Mouse (Mus musculus) forebrain, embryonic 15.5 days (tissue): ENCODE results near the gene Psma4. TPM values are rescaled to one million over a fixed set of nuclear protein-coding genes. Genes with fewer than 3 reads are reported as not detected.

ENCODE experiments used
- ATAC-seq: fragments of 200-750 bp; cut with Nextera tagmentation; replicated peaks from 2 replicates; pipeline ENCODE4 v1.8.0; 2017; ENCODE audit warnings: mild to moderate bottlenecking, moderate TSS enrichment, moderate library complexity
- H3K27ac ChIP-seq: fragments of 300-500 bp; sonication (generic); replicated peaks from 2 replicates; pipeline ENCODE4 v1.5.1; 2015; ENCODE audit warnings: mild to moderate bottlenecking, inconsistent platforms
- H3K27me3 ChIP-seq: fragments of 300-500 bp; sonication (generic); 2 replicates; pipeline ENCODE4 v1.6.1; 2015; ENCODE audit warnings: inconsistent platforms
- H3K36me3 ChIP-seq: fragments of 300-500 bp; sonication (generic); 2 replicates; pipeline ENCODE4 v1.6.1; 2015; ENCODE audit warnings: mild to moderate bottlenecking, inconsistent platforms
- H3K4me1 ChIP-seq: fragments of 300-500 bp; sonication (generic); 2 replicates; pipeline ENCODE4 v1.6.1; 2015; ENCODE audit warnings: inconsistent platforms
- H3K4me2 ChIP-seq: fragments of 300-500 bp; sonication (generic); replicated peaks from 2 replicates; pipeline ENCODE4 v1.6.1; 2015; ENCODE audit warnings: mild to moderate bottlenecking, inconsistent platforms
- H3K4me3 ChIP-seq: fragments of 300-500 bp; sonication (generic); 2 replicates; pipeline ENCODE4 v1.5.1; 2015; ENCODE audit warnings: mild to moderate bottlenecking, inconsistent platforms
- H3K9ac ChIP-seq: fragments of 300-500 bp; sonication (generic); replicated peaks from 2 replicates; pipeline ENCODE4 v1.6.1; 2015; ENCODE audit warnings: mild to moderate bottlenecking, inconsistent platforms
- H3K9me3 ChIP-seq: fragments of 300-500 bp; sonication (generic); 2 replicates; pipeline ENCODE4 v1.6.1; 2016; ENCODE audit warnings: inconsistent platforms
- WGBS: fragments of 180-500 bp; shearing (Covaris S2); methylation state at CpG from one replicate; pipeline ENCODE4 v1.1.7; 2015; ENCODE audit warnings: mixed read lengths; 5-methylcytosine and 5-hydroxymethylcytosine counted together
- polyA plus RNA-seq: library from polyadenylated mRNA; unstranded; fragments of >200 nt; fragmentation: Nextera tagmentation; extraction: Ambion mirVana; gene quantifications from 2 replicates; pipeline ENCODE4 v1.2.1, GENCODE M21; 2015

Psma4 gene
- polyA plus RNA-seq, result 278 and 286 TPM in 2 replicates

- peak within 1 kb of the TSS; percentile 69 for H3K4me3 ChIP-seq
- no peaks in the 10 kb centered on the region for H3K27me3 ChIP-seq
- no peaks in the 10 kb centered on the region for H3K9me3 ChIP-seq
- peak within 1 kb of the TSS; percentile 83 for H3K9ac ChIP-seq
- ATAC-seq, result peak; percentile 100
- H3K4me2 ChIP-seq, result peak within 1 kb of the TSS; percentile 60
- H3K27ac ChIP-seq, result peak within 1 kb of the TSS; percentile 93
- under 1% methylated on average over 65 of the region's 65 CpGs for WGBS
- H3K36me3 ChIP-seq, result peaks cover 32% of the 10 kb centered on the region
- peaks cover 20% of the 10 kb centered on the region for H3K4me1 ChIP-seq
Observed at GRCm38 (mm10) chr9:54950575-54951321, at the start of gene Psma4, which contains the start of gene AY074887. Psma4 (plus strand) TSS chr9:54950790. AY074887 (minus strand) TSS chr9:54950998.

DNA sequence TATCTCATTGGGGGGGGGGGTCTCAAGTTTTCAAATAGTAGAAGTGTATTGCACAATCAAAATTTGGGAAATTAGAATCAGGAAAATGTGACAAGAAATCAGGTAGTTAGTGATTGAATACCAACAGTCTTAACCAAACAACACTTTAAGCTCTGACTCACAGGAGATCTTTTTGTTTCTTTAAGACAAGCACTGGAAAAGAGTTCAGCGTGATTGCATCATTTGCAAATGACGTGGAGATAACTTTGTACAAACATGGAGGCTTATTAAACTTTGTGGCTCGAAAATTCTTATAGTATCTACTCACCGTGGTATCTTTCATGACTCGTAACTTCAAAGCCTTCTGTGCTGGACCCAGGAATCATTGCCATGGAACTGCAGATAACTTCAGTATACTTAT is 41.1 kb upstream of the Psma4 start:
- no peaks in the 10 kb centered on the region for H3K4me1 ChIP-seq
- H3K9ac ChIP-seq, result no peak overlapping the region
- H3K4me3 ChIP-seq, result no peak overlapping the region
- H3K27ac ChIP-seq, result no peak overlapping the region
- ATAC-seq, result no peak
- H3K4me2 ChIP-seq, result no peak overlapping the region
- H3K36me3 ChIP-seq, result peaks cover 65% of the 10 kb centered on the region
- no peaks in the 10 kb centered on the region for H3K9me3 ChIP-seq
- no peaks in the 10 kb centered on the region for H3K27me3 ChIP-seq
- 94% methylated on average over 5 of the region's 5 CpGs for WGBS

DNA sequence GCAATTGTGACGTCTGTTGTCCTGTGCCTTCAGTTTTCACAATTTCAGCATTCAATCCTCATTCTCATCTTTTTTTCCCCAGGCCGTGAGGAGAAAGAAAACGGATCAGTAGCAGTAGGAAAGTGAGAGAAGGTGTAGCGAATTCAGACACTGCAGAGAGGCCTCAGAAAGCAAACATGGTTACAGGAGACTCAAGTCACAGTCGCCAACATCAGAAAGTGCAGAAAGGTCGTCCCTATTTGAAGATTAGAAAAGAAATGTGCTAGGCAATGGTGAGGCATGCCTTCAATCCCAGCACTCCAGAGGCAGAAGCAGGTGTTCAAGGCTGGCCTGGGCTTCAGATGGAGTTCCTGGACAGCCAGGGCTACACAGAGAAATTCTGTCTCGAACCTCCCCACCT is 35.0 kb upstream of the Psma4 start:
- H3K36me3 ChIP-seq, result peaks cover 14% of the 10 kb centered on the region; the same call in 1 of the 2 replicates
- peaks cover 8% of the 10 kb centered on the region for H3K4me1 ChIP-seq
- no peak overlapping the region for H3K4me2 ChIP-seq
- H3K27me3 ChIP-seq, result no peaks in the 10 kb centered on the region
- 72% methylated on average over 7 of the region's 7 CpGs for WGBS
- H3K9me3 ChIP-seq, result no peaks in the 10 kb centered on the region
- H3K9ac ChIP-seq, result no peak overlapping the region
- H3K27ac ChIP-seq, result no peak overlapping the region
- no peak for ATAC-seq
- no peak overlapping the region for H3K4me3 ChIP-seq

GRCm38 (mm10) chr9:54916401-54916800 is 34.2 kb upstream of the Psma4 start:
- peaks cover 13% of the 10 kb centered on the region; the same call in 1 of the 2 replicates for H3K36me3 ChIP-seq

GRCm38 (mm10) chr9:54917010-54917677 is 33.4 kb upstream of the Psma4 start, which contains the start of gene Hykk:
Hykk (plus strand) TSS chr9:54917283.
- no peaks in the 10 kb centered on the region for H3K27me3 ChIP-seq
- H3K9ac ChIP-seq, result peak within 1 kb of the TSS; percentile 61
- H3K4me2 ChIP-seq, result peak within 1 kb of the TSS; percentile 90
- H3K4me3 ChIP-seq, result peak within 1 kb of the TSS; percentile 62
- 1% methylated on average over 34 of the region's 34 CpGs for WGBS
- H3K36me3 ChIP-seq, result peaks cover 7% of the 10 kb centered on the region; the same call in 1 of the 2 replicates
- ATAC-seq, result peak; percentile 99
- H3K27ac ChIP-seq, result 0 out of 2 replicates have a peak within 1 kb of the TSS, but pooled peaks have one; percentile 6
- peaks cover 8% of the 10 kb centered on the region for H3K4me1 ChIP-seq
- no peaks in the 10 kb centered on the region for H3K9me3 ChIP-seq

More at GRCm38 (mm10) chr9:54916401-54916800, 34.2 kb upstream of the Psma4 start:
- H3K27me3 ChIP-seq, result no peaks in the 10 kb centered on the region
- H3K9me3 ChIP-seq, result no peaks in the 10 kb centered on the region
- H3K9ac ChIP-seq, result no peak overlapping the region
- peak overlapping the region; percentile 90 for H3K4me2 ChIP-seq
- H3K4me1 ChIP-seq, result peaks cover 8% of the 10 kb centered on the region
- ATAC-seq, result peak; percentile 20; the same call in 1 of the 2 replicates
- peak overlapping the region; percentile 62 for H3K4me3 ChIP-seq
- no peak overlapping the region for H3K27ac ChIP-seq
- WGBS, result 72% methylated on average over 8 of the region's 8 CpGs

- Histone ChIP-seq H3K4me2 (no peak overlapping the region), H3K27ac (no peak overlapping the region), H3K9me3 (no peaks in the 10 kb centered on the region), H3K27me3 (no peaks in the 10 kb centered on the region), H3K9ac (no peak overlapping the region), H3K4me3 (no peak overlapping the region), H3K4me1 (peaks cover 8% of the 10 kb centered on the region), H3K36me3 (0 out of 2 replicates have a peak, but pooled peaks cover 6% of the 10 kb centered on the region)
- no peak for ATAC-seq
- WGBS, result 74% methylated on average over 2 of the region's 2 CpGs
Observed at GRCm38 (mm10) chr9:54918191-54918590, 32.4 kb upstream of the Psma4 start.

- Histone ChIP-seq H3K4me2 (no peak overlapping the region), H3K27me3 (no peaks in the 10 kb centered on the region), H3K4me3 (no peak overlapping the region), H3K9me3 (no peaks in the 10 kb centered on the region), H3K36me3 (0 out of 2 replicates have a peak, but pooled peaks cover 4% of the 10 kb centered on the region), H3K4me1 (peaks cover 8% of the 10 kb centered on the region), H3K27ac (no peak overlapping the region), H3K9ac (no peak overlapping the region)
- ATAC-seq, result no peak
- 95% methylated on average over 5 of the region's 5 CpGs for WGBS
Observed at GRCm38 (mm10) chr9:54918781-54919180, 31.8 kb upstream of the Psma4 start.

DNA sequence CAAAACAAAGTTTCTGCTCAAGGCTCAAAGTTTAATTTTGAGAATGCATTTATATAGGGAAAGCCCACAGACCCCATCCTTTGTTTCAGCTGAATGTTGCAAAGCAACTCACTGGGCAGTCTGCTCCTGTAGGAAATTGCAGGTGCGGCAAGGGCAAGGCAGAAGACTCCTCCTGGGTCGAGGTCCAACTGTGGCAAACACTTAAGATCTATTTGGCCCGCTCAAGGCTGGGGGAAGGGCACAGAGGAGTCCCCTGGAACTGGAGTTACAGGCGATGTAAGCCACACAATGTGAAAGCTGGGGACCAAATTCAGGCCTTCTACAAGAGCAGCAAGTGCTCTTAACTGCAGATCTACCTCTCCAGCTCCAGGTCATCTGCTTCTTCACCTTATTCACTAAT is 30.6 kb upstream of the Psma4 start:
- Histone ChIP-seq H3K9ac (no peak overlapping the region), H3K4me1 (peaks cover 8% of the 10 kb centered on the region), H3K9me3 (no peaks in the 10 kb centered on the region), H3K36me3 (0 out of 2 replicates have a peak, but pooled peaks cover 4% of the 10 kb centered on the region), H3K27me3 (no peaks in the 10 kb centered on the region), H3K4me3 (no peak overlapping the region), H3K4me2 (no peak overlapping the region), H3K27ac (no peak overlapping the region)
- 59% methylated on average over 4 of the region's 4 CpGs for WGBS
- no peak for ATAC-seq

DNA sequence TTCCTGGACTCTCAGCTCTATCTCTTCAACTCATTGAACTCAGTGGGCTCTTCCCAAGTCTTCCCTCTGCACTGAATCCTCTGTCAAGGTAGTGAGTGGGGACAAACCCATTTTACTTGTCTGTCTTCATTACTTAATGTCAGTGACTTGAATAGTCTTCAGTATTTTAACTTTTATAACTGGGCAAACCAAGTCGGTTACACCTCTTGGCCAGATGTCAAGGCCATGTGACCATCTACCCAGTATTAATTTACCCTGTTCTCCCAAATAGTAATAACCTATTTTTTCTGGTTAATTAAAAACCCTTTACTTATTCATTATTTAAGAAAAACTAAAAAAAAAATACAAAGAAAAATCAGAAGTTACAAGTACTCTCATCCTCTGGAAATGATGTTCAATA is 19.8 kb upstream of the Psma4 start:
- H3K4me3 ChIP-seq, result no peak overlapping the region
- no peak overlapping the region for H3K4me2 ChIP-seq
- no peak overlapping the region for H3K27ac ChIP-seq
- no peaks in the 10 kb centered on the region for H3K4me1 ChIP-seq
- ATAC-seq, result no peak
- H3K36me3 ChIP-seq, result no peaks in the 10 kb centered on the region
- no peaks in the 10 kb centered on the region for H3K9me3 ChIP-seq
- 89% methylated on average over 1 of the region's 1 CpGs for WGBS
- no peak overlapping the region for H3K9ac ChIP-seq
- H3K27me3 ChIP-seq, result no peaks in the 10 kb centered on the region

- Histone ChIP-seq H3K27me3 (no peaks in the 10 kb centered on the region), H3K4me3 (no peak overlapping the region), H3K27ac (no peak overlapping the region), H3K9ac (no peak overlapping the region), H3K9me3 (no peaks in the 10 kb centered on the region), H3K4me1 (no peaks in the 10 kb centered on the region), H3K4me2 (no peak overlapping the region), H3K36me3 (no peaks in the 10 kb centered on the region)
- 10% methylated on average over 1 of the region's 1 CpGs for WGBS
- no peak for ATAC-seq
Observed at GRCm38 (mm10) chr9:54931765-54932164, 18.8 kb upstream of the Psma4 start.

- Histone ChIP-seq H3K4me1 (no peaks in the 10 kb centered on the region), H3K9me3 (no peaks in the 10 kb centered on the region), H3K27me3 (no peaks in the 10 kb centered on the region), H3K36me3 (no peaks in the 10 kb centered on the region), H3K4me3 (no peak overlapping the region), H3K9ac (no peak overlapping the region), H3K27ac (no peak overlapping the region), H3K4me2 (no peak overlapping the region)
- ATAC-seq, result no peak
- WGBS, result 74% methylated on average over 2 of the region's 2 CpGs
Observed at GRCm38 (mm10) chr9:54932379-54932778, 18.2 kb upstream of the Psma4 start.

DNA sequence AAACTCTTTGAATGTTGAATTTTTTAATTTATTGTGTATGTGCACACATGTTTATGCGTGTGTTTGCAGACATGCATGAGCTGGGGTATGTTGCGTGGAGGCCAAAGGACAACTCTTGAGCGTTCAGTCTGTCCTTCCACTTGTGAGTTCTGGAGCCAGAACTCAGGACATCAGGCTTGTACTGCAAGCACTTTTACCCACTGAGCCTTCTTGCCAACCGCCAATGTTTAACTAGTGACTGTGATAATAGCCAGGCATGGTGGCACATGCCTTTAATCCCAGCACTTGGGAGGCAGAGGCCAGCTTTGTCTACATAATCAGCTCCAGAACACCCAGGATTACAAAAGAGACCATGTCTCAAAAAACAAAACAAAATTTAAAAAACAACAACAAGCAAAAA is 8.5 kb upstream of the Psma4 start:
- 93% methylated on average over 4 of the region's 4 CpGs for WGBS
- H3K4me1 ChIP-seq, result no peaks in the 10 kb centered on the region
- H3K9me3 ChIP-seq, result no peaks in the 10 kb centered on the region
- H3K36me3 ChIP-seq, result no peaks in the 10 kb centered on the region
- ATAC-seq, result no peak
- no peak overlapping the region for H3K4me3 ChIP-seq
- H3K9ac ChIP-seq, result no peak overlapping the region
- no peak overlapping the region for H3K27ac ChIP-seq
- H3K4me2 ChIP-seq, result no peak overlapping the region
- no peaks in the 10 kb centered on the region for H3K27me3 ChIP-seq
